Mouse (Mus musculus) urinary bladder, postnatal 4 days (tissue): ENCODE measurements around the gene Ppcdc.
A peak's percentile ranks its signal among the peaks of the same experiment; 100 is the strongest.
"Not testable (repeated sequence)": the region's sequence is repeated elsewhere in the genome, so short reads cannot be mapped to it uniquely, and the experiment has no call there.

Experiments
- DNase-seq, 2 experiments: peaks; one replicate each; pipeline ENCODE4 v3.0.0; 2021 to 2022; ENCODE audit warnings: low spot score in 2 of 2

The Ppcdc gene

DNA sequence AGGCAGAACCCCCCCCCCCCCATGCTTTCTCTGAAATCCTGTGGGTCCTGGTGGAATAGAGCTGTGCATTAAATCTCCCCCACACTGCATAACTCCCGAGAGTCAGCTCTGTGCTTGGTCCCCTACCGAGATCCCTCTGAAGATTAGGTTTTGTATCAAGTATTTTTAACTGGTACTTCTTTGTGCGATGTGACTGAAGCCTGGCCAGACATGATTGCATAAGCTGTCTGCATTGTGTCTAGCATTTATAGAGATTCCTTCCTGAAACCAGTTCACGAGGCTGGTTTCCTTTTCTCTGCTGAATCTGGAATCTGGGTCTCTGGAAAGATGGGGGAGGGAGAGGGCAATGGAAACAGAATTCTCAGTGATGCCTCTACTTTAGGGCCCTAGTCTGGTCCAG, 11.5 kb downstream of the Ppcdc start:
- DNase-seq = no peak

DNA sequence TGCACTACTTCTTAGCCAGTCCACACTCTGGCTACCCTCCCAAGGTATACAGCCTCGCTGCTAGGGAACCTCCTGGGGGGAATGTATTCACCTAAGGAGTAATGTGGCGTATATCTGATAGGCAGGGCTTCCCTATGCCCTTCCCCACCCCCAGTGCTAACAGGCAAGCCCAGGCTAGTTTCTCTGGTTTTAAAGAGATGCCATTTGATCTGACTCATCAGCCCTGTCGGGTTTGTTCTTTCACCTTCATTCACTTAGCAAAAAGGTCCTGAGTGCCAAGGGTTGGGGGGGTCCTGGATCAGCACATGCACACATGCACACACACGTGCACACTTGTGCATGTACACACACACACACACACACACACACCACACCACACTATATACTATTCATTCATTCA, 12.0 kb downstream of the Ppcdc start:
- DNase-seq = no peak

DNA sequence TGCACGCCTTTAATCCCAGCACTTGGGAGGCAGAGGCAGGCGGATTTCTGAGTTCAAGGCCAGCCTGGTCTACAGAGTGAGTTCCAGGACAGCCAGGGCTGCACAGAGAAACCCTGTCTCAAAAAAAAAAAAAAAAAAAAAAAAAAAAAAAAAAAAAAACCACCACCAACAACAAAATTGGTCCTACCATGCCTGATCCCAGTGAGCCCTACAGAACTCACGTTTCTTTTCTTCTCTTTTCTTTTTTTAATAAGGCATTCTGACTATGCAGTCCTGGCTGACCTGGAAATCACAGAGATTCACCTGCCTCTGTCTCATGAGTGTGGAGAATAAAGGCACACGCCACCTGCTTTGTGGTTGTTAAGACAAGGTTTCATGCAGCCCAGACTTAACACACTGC, 12.8 kb downstream of the Ppcdc start:
- not testable (repeated sequence) for DNase-seq

DNA sequence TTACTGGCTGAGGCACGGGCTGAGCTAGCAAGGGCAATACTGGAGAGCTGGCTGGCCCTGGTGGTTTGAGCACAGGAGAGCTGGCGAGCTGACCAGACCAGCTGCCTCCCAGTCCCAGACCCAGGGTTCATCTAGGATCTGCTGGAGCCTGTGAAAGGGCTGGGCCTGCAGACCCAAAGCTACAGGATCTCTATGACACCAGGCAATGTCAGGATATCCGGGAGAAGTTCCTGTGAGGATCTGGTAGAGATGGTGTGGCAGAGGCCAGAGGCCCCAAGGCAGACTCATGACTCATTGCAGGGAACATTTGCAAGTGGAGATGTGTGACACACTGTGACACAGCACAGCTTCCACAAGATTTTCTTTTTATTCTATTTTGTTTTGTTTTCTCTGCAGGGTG, 14.8 kb downstream of the Ppcdc start:
- no peak for DNase-seq

DNA sequence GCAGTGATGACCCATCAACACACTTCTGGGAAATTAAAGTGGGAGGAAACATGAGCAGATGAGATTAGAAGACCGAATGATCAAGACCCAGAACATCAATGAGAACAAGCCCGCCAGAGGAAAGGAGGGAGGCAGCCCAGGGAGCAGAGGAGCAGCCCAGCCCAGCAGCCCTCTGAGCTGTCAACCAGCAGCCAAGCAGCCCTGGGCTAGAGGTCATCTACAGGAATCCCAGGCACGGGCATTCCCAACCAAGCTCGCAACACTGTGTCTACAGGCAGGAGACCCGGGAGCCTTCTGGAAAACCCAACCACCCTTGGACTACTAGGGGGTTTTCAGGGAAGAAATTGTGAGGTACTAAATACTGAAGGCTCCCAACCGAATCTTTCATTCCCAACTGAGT, 15.9 kb downstream of the Ppcdc start:
- no peak for DNase-seq

DNA sequence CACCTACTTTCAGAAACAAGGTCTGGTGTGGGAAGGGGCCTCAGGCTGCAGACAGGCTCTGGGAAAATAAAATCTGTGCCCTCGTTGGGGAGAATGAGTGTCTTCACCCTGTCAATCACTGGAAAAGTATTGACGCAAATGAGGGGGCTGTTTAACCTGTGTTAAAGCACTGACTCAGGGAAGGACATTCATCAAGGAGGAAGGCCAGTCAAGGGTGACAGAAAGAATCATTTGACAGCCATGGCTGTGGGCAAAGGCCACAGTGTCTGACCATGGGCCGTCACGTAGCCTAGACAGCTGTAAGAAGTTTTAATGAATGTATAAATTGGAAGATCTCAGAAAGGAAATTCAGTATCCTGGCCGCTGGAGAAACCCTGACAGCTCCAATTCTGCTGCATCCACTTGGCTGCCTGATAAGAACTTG, 18.2 kb downstream of the Ppcdc start:
- no peak for DNase-seq

DNA sequence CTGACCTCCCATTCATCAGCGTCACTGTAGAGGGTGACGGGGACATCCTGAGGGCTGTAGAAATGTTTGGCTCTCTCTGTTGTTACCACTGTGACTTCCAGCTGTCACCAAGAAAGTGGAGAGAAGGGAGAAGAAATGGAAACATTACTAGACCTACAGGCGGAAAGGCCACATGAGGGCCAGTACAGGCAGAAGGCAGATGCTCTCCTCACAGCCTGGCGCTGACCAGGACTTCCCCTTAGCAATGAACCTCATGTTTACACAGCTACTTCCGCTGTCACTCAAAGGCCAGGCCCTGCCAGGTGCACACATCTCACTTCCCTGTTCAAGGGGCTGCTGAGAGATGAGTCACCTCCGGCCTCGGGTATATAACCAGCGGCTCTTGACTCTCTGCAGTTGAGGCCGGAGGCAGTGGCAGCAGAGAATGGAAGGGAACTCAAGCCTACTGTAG, 18.8 kb downstream of the Ppcdc start:
- DNase-seq = peak; percentile 66 to 69

DNA sequence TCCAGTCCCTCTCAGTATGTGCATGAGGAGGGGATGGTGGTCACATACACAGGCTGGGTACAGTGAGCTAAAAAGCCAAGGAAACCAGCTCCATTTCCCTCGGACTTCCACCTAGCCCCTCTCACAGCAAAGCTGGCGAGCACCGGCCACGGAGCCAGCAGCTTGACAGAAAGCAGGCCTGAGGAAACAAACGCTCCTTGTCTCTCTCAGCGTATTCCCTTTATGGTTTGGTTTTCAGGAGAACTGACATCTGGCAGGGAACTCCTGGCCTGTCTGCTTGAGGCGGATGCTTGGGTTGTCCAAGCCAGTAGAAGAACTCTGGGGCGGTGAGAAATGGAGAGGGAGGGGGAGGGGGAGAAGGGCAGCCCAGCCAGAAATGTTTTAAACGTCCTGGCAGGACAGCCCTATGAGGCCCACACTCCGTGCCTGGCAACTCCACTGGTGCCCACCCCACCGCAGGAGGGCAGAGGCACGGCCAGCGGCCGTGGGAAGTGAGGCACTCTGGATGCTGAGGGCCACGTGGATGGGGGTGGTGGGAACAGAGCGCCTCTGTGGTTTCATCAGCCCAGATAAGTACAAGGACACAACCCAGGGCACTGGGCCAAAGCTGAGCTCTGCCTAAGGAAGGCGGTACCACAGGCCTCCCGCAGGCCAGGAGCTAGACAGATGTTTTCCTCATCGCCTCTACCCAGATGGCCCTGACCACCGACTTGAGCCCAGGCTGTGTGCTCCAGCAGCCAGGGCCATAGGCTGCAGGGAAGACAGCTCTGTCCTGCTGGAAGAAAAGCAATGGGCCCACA, 19.4 kb downstream of the Ppcdc start:
- DNase-seq = peak; percentile 92 to 95

DNA sequence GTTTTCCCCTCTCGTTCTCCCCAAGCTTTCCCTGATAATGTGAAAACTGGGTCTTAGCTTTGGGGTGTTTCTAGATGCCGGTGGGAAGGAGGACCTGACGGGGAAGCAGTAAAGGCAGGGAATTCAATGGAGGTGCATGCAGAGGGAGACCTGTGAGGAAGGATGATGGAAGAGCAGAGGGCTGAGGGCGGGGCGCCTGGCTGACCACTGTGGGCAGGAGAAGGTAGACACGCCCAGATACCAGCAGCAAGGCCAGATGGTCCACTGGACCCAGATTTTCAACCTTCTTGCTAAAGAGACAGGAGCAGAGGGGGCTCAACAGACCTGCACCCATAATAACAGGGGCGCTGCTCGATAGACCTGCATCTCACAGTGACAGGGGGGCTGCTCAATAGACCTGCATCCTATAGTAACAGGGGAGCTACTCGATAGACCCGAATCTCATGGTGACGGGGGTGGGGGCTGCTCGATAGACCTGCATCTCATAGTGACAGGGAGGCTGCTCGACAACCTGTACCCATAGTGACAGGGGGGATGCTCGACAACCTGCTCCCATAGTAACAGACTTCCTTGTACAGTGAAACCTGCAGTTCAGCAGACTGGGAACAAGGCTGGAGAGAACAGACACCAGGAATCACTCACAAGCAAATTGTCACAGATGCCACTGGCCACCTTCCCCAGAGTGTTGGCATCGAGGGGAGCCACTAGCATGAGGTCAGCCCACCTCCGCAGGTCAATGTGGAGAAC, 20.2 kb downstream of the Ppcdc start:
- no peak for DNase-seq

DNA sequence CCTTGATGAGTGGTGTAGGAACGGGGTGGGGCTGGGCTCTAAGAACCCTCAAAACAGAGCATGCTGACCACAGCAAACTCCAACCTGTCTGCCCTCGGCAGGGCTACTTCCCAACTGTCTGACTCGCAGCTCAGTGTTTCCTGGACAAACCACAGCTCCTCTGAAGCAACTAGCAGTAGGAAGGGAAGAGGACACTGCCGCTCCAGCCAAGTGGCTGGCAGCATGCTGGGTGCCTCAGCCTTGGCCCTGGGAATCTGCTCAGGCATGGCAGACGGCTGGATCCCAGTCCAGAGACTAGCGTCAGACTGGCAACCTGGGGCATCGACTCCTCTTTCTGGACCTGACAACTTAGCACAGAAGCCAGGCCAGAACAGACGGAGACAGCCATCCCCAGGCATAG, 22.6 kb downstream of the Ppcdc start:
- no peak for DNase-seq

DNA sequence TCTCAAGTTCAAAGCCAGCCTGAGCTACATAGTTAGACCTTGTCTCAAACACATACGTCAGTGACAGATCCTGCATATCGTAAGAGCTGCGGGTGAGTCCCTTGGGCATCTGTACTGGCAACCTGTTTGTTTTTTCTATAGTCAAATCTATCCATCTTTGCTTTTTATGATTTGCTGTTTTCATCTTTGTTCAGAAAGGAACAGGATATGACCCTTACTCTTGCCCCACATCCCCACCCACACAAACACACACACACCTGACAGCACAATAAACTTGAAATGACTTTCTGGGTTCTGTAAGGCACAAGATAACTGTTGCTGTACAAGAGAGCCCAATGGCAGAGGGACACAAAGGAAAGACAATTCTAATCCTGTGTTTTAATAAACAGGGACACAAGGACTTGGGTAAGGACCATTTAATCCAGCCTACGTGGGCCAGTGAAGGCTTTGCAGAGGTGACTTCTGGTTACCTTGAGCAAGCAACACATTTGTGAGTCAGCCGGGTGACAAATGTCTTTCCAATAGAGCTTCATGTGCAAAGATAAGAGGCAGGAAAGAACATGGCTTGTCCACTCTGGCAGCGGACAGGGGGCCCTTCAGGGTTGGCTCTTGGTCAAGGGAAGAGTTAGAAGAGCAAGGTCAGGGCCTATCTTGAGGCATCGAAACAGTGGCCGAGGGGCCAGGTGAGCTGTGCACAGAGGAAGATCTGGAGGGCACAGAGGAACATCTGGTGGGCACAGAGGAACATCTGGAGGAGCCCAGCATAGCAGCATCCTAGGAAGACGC, 32.6 kb downstream of the Ppcdc start:
- no peak for DNase-seq

DNA sequence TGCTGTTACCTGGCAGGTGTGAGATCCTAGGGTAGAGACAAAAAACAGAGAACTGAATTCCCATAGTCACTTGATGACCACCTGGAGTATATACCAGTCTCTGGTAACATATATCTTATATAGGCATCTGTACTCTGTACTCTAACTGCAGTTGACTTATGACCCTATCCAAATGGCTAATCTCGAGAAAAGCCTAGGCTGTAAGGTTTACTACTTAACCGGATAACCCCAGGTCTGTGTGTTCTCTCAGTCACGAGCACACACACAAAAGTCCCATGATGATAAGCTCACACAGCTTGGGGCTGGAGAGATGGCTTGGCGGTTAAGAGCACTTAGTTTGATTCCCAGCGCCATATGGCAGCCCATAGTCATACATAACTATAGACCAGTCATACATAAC, 33.5 kb downstream of the Ppcdc start:
- DNase-seq = no peak

DNA sequence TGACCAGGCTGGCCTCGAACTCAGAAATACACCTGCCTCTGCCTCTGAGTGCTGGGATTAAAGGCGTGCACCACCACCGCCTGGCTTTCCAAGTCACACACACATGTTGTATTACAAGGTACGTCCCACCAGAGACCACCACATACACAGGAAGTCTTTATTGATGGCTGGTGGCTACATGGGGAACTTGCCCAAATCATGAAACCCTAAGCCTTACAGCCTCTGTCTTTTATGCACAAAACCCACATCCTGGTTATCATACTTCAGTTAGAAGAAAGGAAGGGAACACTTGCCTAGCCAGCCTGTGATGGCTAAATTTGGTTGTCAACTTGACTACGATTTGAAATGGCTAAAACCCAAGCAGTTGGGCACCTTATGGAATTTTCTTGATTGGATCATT, 35.9 kb downstream of the Ppcdc start:
- no peak for DNase-seq

DNA sequence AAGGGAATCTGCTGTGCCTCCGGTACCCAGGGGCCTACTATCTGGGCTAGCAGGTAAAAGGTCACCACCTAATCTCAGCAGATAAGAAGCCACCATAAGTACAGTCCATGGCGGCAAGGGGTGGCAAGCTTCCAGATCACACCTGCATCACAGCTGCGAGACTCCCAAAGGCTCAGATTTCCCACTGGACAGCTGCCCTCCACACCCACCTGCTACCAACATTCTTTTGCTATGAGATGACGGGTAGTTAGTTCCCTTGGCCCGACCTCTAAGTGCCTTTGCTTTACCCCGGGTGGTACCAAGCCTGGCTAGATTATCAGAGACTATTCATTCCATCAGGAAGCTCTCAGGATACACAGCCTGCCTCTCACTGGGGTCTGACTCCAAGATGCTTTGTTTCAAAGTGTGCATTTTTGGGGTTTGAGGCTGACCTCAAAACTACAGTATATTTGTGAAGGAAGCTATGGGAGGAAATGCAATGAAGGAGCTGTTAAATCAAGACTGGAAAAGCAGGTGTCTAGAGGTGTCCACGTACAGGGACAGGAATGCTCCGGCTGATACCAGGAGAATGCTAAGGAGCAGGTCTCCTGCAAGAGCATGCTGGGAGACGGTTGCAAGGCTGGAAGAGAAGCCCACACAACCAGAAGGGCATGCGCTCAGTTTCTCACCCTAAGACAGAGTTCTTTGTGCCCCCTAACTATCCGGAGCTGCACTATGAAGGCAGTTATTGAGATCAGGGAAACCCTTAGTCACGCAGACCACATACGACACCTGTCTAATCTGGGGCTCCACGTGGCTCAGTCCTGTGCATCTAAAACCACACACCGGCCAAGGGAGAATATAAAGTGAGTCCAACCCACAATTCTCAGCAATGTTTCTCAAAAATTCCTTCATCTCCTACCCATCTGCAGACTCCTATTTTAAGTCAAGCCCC, 37.3 kb downstream of the Ppcdc start:
- no peak for DNase-seq

DNA sequence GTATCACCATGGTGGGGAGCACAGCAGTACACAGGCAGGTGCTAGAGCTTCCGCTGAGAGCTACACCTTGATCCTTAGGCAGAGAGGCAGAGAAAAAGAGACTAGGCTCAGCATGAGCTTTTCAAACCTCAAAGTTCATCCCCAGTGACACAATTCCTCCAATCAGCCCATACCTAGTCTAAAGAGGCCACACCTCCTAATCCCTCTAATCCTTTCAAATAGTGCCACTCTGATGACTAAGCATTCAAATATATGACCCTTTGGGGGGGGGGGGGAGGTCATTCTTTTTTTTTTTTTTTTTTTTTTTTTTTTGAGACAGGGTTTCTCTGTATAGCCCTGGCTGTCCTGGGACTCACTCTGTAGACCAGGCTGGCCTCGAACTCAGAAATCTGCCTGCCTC, 41.2 kb downstream of the Ppcdc start:
- peak in 1 of 2 experiments; percentile 1 for DNase-seq

DNA sequence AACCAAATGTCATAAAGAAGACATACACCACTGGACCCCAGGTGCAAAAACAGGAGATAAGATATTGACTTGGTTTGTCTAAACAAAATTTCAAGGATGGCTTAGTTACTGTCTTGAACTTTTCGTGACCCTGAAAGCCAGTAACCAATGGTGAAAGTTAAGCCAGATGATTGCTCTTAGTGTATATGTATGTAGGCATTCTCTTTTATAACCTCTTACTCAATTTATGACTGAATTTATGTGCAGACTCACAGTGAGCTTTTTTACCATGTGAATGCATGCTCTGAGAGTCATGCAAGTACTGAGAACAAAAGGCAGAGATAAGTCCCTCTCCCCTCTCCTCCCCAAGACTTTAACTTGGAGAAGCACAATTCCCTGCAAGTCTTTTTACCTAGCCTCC, 47.0 kb downstream of the Ppcdc start:
- no peak for DNase-seq

DNA sequence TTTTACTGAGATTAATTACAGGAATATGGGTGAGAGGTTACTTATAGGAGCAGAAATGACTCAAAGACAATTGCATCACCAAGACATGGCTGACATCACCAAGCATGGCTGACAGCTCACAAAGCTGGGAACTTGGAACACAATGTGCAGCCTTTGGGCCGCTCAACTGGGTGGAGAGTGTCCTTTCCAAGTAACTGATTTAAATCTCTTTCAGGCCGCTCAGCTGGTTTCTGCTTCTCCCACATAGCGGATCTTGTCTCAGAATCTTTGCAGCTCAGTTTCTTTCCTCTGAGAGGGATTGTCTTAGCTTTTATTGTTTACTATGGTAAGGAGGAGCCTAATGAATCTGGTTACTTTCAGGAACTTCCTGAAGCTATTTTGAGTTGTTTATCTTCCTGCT, 49.1 kb downstream of the Ppcdc start:
- DNase-seq = peak in 1 of 2 experiments; percentile 11

DNA sequence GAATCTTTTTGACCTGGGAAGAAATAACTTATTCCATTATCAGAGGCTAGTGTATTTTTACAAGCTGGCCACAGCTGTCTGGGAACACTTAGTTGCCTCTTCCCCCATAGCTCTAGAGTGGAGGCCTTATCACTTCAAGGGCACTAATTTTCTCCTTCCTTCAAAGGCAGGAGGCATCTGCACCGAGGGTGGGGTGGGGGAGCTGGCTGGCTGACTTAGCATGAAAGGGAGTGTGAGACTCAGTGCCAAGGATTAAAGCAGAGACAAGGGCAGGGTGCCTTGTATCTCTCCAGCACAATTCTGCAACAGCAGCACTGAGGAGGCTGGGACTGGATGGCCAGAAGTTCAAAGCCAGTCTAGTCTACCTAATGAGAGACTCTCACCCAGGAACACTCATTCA, 50.8 kb downstream of the Ppcdc start:
- DNase-seq = peak in 1 of 2 experiments; percentile 32

DNA sequence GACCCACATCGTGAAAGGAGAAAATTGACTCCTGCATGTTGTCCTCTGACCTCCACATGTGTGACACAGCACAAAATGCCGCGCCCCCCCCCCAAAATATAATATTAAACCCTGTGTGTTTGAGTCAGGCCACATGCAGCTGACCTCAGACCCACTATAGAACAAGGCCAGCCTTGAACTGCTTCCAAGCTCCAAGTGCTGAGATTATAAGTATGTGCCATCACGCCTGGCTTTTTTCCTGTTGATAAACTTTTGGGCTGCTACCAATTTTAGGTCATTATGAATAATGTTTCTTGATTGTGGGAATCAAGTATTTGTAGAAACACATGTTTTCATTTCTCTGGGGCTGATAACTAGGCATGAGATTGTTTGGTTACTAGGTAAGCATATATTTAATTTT, 53.0 kb downstream of the Ppcdc start:
- DNase-seq = peak in 1 of 2 experiments; percentile 12

DNA sequence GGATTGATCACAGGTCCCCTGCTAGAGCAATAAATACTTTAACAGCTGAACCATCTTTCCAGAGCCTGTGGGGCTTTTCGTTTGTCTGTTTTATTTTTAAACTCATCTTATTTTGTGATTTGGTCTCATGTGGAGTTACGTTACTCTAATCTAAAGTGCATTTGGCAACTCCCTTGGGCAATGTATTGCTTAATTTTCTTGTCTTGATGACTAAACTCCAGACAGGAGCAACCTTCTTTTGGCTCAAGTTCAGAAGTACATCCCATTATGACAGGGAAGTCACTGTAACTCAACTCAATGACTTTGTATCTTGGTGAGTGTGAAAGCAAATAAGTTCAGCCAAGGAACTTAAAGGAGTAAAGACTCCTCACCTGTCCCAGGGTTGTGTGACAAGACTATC, 55.3 kb downstream of the Ppcdc start:
- DNase-seq = no peak

DNA sequence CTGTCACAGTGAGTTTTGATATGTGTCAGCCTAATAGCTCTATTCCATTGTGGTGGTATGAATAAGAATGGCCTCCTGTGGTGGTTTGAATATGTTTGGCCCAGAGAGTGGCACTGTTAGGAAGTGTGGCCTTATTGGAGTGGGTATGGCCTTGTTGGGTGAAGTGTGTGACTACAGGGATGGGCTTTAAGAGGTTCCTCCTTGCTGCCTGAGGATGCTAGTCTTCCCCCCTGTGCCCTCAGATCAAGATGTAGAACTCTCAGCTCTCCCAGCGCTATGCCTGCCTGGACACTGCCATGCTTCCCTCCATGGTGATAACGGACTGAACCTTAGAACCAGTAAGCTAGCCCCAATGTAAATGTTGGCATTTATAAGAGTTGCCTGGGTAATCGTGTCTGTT, 78.9 kb downstream of the Ppcdc start:
- DNase-seq = no peak
